Mouse (Mus musculus) C2C12 (cell line): ENCODE measurements around the gene Cd59a.

Experiments
- CEBPB ChIP-seq: IDR thresholded peaks from one replicate; pipeline ENCODE4 v1.6.1; 2011; ENCODE audit warnings: low read depth, mild to moderate bottlenecking, control low read depth, moderate library complexity
- CTCF ChIP-seq: IDR thresholded peaks from one replicate; pipeline ENCODE4 v1.5.1; 2011; ENCODE audit not compliant: control insufficient read depth, insufficient read depth, insufficient read length
- MAX ChIP-seq: IDR thresholded peaks from one replicate; pipeline ENCODE4 v1.6.1; 2011; ENCODE audit warnings: mild to moderate bottlenecking, control low read depth
- USF1 ChIP-seq: IDR thresholded peaks from one replicate; pipeline ENCODE4 v1.6.1; 2011; ENCODE audit warnings: low read depth, mild to moderate bottlenecking, control low read depth, moderate library complexity

- no peak for TF ChIP-seq CTCF
- TF ChIP-seq CEBPB, result no peak
- no peak for TF ChIP-seq USF1
- no peak for TF ChIP-seq MAX
Observed at GRCm38 (mm10) chr2:104058954-104059353, 36.6 kb upstream of the Cd59a start.
